Mouse (Mus musculus): ENCODE data around the gene Pacsin2.

The Pacsin2 gene

GRCm38 (mm10) chr15:83332373-83332772 is 132.0 kb downstream of the Pacsin2 start:
- in situ Hi-C loops (cut with MboI, MseI): loop anchor here (10.0 kb wide), 1 partner anchor 928 kb away; the partner anchor contains the start of gene Cyp2d10

- in situ Hi-C loops (cut with MboI, MseI): no loop called here
Measured at GRCm38 (mm10) chr15:83328952-83329351, 135.5 kb downstream of the Pacsin2 start.
